Mouse (Mus musculus): ENCODE data around the gene Pknox2. TPM values are rescaled to one million over a fixed set of nuclear protein-coding genes. Genes with fewer than 3 reads are reported as not detected.
A peak's percentile ranks its signal among the peaks of the same experiment; 100 is the strongest.

Gene Pknox2
- total RNA-seq, 2 experiments from 2014 or later = 31.4 to 36.3 TPM

- DNase-seq (ENCODE audit: low spot score in 2 of 2) = no peak
These were observed 94.2 kb downstream of the Pknox2 start for GRCm38 (mm10) chr9:37053041-37053440.

DNA sequence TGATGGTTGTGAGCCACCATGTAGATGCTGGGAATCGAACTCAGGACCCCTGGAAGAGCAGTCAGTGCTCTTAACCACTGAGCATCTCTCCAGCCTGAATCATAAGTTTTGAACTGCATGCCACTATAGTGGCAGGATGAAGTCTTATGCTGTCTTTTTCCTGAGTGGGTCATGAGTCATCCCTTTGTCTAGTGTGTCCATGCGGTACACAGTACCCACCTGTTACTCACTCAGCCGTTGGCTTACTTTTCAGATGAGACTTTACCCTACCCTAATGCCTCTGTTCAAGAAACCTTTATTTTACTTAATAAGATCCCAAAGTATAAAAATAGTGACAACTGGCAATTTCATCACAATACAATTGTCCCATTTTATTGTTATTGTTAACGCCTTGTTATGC is 95.5 kb downstream of the Pknox2 start:
- DNase-seq (ENCODE audit: low spot score in 2 of 2) = no peak

DNA sequence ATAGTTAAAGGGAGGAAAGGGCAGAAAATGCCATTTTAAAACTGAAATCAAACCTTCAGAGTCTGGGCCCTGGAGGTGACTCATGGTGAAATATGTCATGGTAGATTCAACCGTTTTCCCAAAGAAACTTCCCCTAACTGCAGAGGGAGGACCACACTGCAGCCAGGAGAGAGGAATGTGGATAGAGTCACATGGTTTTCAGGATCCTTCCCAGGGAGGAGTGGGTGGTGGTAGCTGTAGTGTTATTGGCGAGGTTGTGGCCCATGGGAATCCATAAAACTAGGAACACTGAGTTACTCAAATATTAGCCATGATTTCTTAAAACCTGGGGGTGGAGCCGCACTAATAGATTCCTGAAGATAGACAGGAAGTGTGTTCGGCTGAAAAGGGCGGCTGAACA is 99.7 kb downstream of the Pknox2 start:
- no peak for DNase-seq (ENCODE audit: low spot score in 2 of 2)

DNA sequence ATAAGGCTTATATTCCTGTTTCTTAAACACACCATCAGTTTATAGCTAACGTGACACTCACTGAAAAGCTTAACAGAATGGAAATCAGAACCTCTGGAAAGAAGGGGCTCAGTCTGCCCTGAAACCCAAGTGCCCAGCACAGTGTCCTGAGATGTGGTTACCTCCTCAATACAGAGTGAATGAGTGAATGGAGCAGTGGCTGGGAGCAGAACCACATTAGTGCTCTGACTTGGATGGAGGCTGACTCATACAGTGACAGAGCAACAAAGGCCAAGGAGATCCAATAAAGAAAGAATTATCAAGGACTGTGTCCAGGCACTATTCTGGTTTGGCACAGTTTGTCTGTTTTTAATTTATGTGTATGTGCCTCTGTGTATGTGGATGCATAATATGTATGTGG is 101.3 kb downstream of the Pknox2 start:
- no peak for DNase-seq (ENCODE audit: low spot score in 2 of 2)

GRCm38 (mm10) chr9:37044165-37044564 is 103.0 kb downstream of the Pknox2 start:
- DNase-seq (ENCODE audit: low spot score in 2 of 2) = no peak

DNA sequence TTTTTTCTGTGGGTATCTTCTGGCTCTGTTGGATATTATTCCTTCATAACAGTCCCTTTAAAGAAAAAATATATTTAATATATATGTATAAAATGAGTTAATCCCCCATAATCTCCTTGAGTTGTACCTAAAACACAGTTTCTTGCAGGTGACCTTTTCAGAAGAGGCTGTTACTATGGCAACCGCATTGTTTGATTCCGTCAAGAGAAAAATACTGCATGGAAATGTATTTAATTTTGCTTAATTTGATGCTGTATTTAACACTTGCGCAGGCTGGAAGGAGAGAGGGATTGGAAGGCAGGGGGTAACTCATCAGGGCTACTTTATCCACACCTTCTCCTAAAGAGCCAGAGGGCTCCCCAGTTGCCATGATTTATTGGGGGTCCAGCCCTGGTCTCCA is 108.3 kb downstream of the Pknox2 start:
- DNase-seq (ENCODE audit: low spot score in 2 of 2) = no peak

DNA sequence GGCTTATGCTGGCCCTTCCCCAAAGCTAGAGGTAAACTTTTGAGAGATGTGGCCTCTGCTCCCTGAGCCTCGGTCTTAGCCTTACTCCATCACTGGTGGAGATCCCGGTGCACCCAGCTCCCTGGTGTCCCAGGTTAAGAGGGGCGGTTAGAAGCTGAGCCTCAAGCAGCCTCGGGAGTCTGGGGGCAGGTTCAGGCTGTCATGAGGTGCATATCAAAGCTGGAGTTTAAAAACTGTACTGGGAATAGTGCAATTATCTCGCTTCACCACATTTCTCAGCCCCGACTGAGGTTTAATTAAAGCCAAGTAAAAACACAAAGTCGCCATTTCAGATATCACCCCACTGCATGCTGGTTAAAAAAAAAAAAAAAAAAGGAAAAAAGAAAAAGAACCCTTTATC is 108.8 kb downstream of the Pknox2 start:
- DNase-seq (ENCODE audit: low spot score in 2 of 2) = no peak

DNA sequence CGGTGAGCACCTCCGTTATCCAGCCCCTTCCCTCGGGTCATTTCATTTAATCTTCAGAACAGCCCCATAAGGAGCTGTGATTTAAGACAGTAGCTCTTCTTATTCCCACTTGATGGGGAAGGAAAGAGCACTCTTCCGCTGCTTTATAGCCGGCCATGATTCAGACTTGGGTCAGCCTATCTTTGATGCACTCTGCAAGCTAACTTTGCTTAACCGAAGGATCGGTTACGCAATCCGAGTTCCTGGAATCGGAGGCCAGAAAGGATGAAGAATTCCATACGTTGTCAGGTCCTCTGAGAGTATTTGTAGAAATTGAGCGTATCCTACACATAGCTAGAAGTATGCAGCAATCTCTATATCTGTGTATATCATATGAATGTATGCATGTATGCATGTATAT is 109.8 kb downstream of the Pknox2 start:
- no peak for DNase-seq (ENCODE audit: low spot score in 2 of 2)

- no peak for DNase-seq (ENCODE audit: low spot score in 2 of 2)
These were observed 112.0 kb downstream of the Pknox2 start for GRCm38 (mm10) chr9:37035248-37035647.

GRCm38 (mm10) chr9:37034316-37034715 is 112.9 kb downstream of the Pknox2 start:
- DNase-seq (ENCODE audit: low spot score in 2 of 2) = no peak

GRCm38 (mm10) chr9:37030347-37031213 is 116.6 kb downstream of the Pknox2 start:
- DNase-seq (ENCODE audit: low spot score in 2 of 2) = no peak

GRCm38 (mm10) chr9:37029811-37030346 is 117.3 kb downstream of the Pknox2 start:
- no peak for DNase-seq (ENCODE audit: low spot score in 2 of 2)

- DNase-seq (ENCODE audit: low spot score in 2 of 2) = no peak
These were observed 119.2 kb downstream of the Pknox2 start for GRCm38 (mm10) chr9:37027825-37028575.

GRCm38 (mm10) chr9:37025913-37026312 is 121.3 kb downstream of the Pknox2 start:
- DNase-seq (ENCODE audit: low spot score in 2 of 2) = no peak

- no peak for DNase-seq (ENCODE audit: low spot score in 2 of 2)
These were observed 125.5 kb downstream of the Pknox2 start for GRCm38 (mm10) chr9:37021586-37022230.

DNA sequence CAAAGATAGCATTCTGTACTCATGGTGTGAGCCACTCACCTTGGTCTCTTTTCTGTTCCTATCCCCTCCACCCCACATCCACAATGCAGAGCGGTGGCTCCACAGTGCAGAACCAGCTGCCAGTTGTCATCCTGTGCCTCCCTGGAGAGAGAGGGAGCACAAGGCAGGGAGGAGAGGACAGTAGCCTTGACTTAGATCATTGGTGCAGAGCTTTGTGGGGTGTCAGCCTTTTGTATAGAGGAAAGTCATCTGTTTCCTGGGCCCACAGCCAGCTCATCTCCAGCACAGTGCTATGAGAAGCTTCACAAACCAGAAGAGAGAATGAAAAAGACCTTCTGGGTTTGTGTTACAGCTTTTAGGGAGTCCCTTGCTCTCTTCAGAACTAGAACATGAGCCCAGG is 129.1 kb downstream of the Pknox2 start:
- peak in 1 of 2 experiments; percentile 49 for DNase-seq (ENCODE audit: low spot score in 2 of 2)

- DNase-seq (ENCODE audit: low spot score in 2 of 2) = no peak
These were observed 130.0 kb downstream of the Pknox2 start for GRCm38 (mm10) chr9:37017169-37017568.

DNA sequence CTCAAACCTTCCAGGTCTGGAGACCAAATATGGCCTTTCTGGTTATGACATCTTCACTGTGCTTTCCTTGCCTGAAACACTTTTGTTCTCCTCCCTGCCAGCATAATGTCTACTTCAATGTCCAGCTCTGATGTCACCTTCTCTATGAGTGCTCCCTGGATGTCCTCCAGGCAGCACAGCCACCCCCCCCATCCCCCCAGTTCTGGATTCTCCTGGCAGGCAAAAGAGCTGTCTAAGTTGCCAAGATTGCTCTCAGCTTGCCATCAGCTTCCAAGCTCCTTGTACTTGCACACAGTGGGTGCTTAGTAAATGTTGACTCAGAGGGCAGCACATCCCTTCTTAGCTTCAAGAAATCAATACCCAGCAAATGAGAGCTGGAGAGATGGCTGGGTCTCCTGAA is 131.0 kb downstream of the Pknox2 start:
- DNase-seq (ENCODE audit: low spot score in 2 of 2) = no peak

GRCm38 (mm10) chr9:37013565-37013964 is 133.6 kb downstream of the Pknox2 start:
- DNase-seq (ENCODE audit: low spot score in 2 of 2) = no peak

DNA sequence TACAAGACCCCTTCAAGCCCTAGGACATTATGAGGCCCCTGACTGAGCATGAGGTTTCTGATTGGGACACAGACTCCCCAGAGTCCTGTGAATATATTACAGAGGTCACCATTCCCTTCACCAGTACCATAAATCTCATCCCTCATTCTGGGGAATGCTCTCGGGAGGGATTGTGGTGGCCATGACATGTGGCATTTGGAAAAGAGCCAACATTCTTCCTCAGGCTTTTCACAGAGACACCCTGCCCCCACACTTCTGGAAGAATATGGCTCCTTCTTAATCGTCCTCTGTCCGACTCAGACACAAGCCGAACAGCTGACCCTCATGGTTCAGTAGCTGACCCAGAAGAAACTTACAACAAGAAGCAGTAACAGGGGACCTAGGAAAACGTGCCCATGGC is 139.1 kb downstream of the Pknox2 start:
- DNase-seq (ENCODE audit: low spot score in 2 of 2) = no peak

DNA sequence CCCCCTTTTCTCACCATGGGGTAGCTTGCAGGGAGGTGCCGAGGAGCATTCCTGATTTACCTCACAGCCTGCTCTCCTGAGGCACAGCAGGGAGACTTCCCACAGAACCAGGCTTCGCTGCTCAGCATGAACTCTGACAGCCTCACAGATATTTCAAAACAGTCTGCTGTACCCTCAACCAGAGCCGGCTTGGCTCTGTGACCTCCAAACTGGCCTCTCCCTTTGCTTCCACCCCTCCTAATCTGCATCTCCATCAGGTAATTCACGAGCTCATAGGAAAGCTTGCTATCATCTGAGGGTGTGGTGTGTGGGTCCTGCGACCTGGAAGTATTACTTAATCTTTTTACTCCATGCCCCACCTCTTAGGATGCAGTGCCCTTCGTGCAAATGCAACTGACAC is 142.5 kb downstream of the Pknox2 start:
- no peak for DNase-seq (ENCODE audit: low spot score in 2 of 2)
